Mouse (Mus musculus): ENCODE measurements at regions not wholly inside any gene's neighbourhood (a gene's known extent, or its start where the extent isn't known, plus 50 kb on each side); places are given as distances from the start of the nearest gene placed in this dataset.

- H3K79me2 ChIP-seq (replicated peaks; ENCODE audit: control insufficient read depth, extremely low read depth, insufficient read depth, poor library complexity, severe bottlenecking) = no peaks in the 10 kb centered on the region
- no peak overlapping the region for H3K4me2 ChIP-seq (ENCODE audit: insufficient read depth, low read depth, poor library complexity, severe bottlenecking)
- no peak overlapping the region for H3K9ac ChIP-seq (ENCODE audit: insufficient read depth, low read depth)
- no peak for DNase-seq (ENCODE audit: extremely low read depth)
- in situ Hi-C loops (cut with MboI; ENCODE audit: low pct_ligation_motif_present, low pct_unique_long_range_greater_than_20kb, low sequenced_read_pairs) = no loop called here
- H3K27me3 ChIP-seq (replicated peaks) = no peaks in the 10 kb centered on the region
- H3K4me1 ChIP-seq (ENCODE audit: control insufficient read depth in 1 of 2, insufficient read depth in 2 of 2) = peaks cover 0 to 4% of the 10 kb centered on the region in 2 experiments; a peak in 2 of 4 replicates
- no peak overlapping the region for H3K27ac ChIP-seq (ENCODE audit: insufficient read depth, low read depth)
- H3K9me3 ChIP-seq (replicated peaks; ENCODE audit: low read length) = no peaks in the 10 kb centered on the region
- TF ChIP-seq TBP (conservative IDR thresholded peaks at IDR 0.05; ENCODE audit: low read depth, low read length) (no peak), ZNF384 (IDR thresholded peaks at IDR 0.05; ENCODE audit: low read depth, low read length) (no peak), MAZ (IDR thresholded peaks at IDR 0.05; ENCODE audit: low read depth, low read length) (no peak), JUND (conservative IDR thresholded peaks at IDR 0.05; ENCODE audit: low read depth, low read length) (no peak), RCOR1 (conservative IDR thresholded peaks at IDR 0.05; ENCODE audit: low read depth, low read length) (no peak), IRF4 (IDR thresholded peaks at IDR 0.05; ENCODE audit: low read depth, low read length) (no peak), ZC3H11A (IDR thresholded peaks at IDR 0.05; ENCODE audit: low read depth, low read length) (no peak)
- H3K36me3 ChIP-seq (replicated peaks in 1 of 2; ENCODE audit: control insufficient read depth in 1 of 2, insufficient read depth in 1 of 2, low read length in 1 of 2) = no peaks in the 10 kb centered on the region
- H3K4me3 ChIP-seq (replicated peaks in 1 of 3; ENCODE audit: low read depth in 2 of 3, low read length in 2 of 3, poor library complexity in 1 of 3) = no peak overlapping the region
- dilution Hi-C loops (cut with MboI; ENCODE audit: extremely low pct_ligation_motif_present, extremely low pct_unique_long_range_greater_than_20kb, low sequenced_read_pairs) = no loop called here
Observed at GRCm38 (mm10) chr15:62740746-62741145, 1104.2 kb downstream of the Gsdmc2 start.

GRCm38 (mm10) chr15:62735334-62735733, 1109.6 kb downstream of the Gsdmc2 start:
- H3K4me1 ChIP-seq (ENCODE audit: control insufficient read depth in 1 of 2, insufficient read depth in 2 of 2) = peaks cover 9 to 30% of the 10 kb centered on the region in 2 experiments; a peak in 3 of 4 replicates
- peak overlapping the region; percentile 82 for H3K27ac ChIP-seq (ENCODE audit: insufficient read depth, low read depth)
- peak; percentile 47 for DNase-seq (ENCODE audit: extremely low read depth)
- no peaks in the 10 kb centered on the region for H3K79me2 ChIP-seq (replicated peaks; ENCODE audit: control insufficient read depth, extremely low read depth, insufficient read depth, poor library complexity, severe bottlenecking)
- TF ChIP-seq CHD2 (IDR thresholded peaks at IDR 0.05; ENCODE audit: low read length) (peak; percentile 77), UBTF (IDR thresholded peaks at IDR 0.05; ENCODE audit: low read depth, low read length) (no peak), ZC3H11A (IDR thresholded peaks at IDR 0.05; ENCODE audit: low read depth, low read length) (no peak), IRF4 (IDR thresholded peaks at IDR 0.05; ENCODE audit: low read depth, low read length) (no peak), GABPA (IDR thresholded peaks at IDR 0.05; ENCODE audit: insufficient replicate concordance, low read depth, low read length) (no peak), RCOR1 (conservative IDR thresholded peaks at IDR 0.05; ENCODE audit: low read depth, low read length) (no peak), SIN3A (IDR thresholded peaks at IDR 0.05; ENCODE audit: low read length) (0 out of 2 replicates have a peak, but pooled peaks have one; percentile 32), HCFC1 (IDR thresholded peaks at IDR 0.05; ENCODE audit: low read depth, low read length) (0 out of 2 replicates have a peak, but pooled peaks have one; percentile 5), KAT2A (IDR thresholded peaks at IDR 0.05; ENCODE audit: insufficient replicate concordance, low read length) (no peak), CHD1 (IDR thresholded peaks at IDR 0.05; ENCODE audit: low read depth, low read length) (peak; percentile 16; the same call in 1 of the 2 replicates), POLR2A (IDR thresholded peaks at IDR 0.05; ENCODE audit: low read depth, low read length) (peak; percentile 22; the same call in 1 of the 2 replicates)
- peak overlapping the region; percentile 78 for H3K4me2 ChIP-seq (ENCODE audit: insufficient read depth, low read depth, poor library complexity, severe bottlenecking)
- dilution Hi-C loops (cut with MboI; ENCODE audit: extremely low pct_ligation_motif_present, extremely low pct_unique_long_range_greater_than_20kb, low sequenced_read_pairs) = no loop called here
- no peaks in the 10 kb centered on the region for H3K27me3 ChIP-seq (replicated peaks)
- H3K36me3 ChIP-seq (replicated peaks in 1 of 2; ENCODE audit: control insufficient read depth in 1 of 2, insufficient read depth in 1 of 2, low read length in 1 of 2) = no peaks in the 10 kb centered on the region
- H3K9me3 ChIP-seq (replicated peaks; ENCODE audit: low read length) = no peaks in the 10 kb centered on the region
- peak overlapping the region in 1 of 3 experiments; percentile 12 for H3K4me3 ChIP-seq (replicated peaks in 1 of 3; ENCODE audit: low read depth in 2 of 3, low read length in 2 of 3, poor library complexity in 1 of 3)
- peak overlapping the region; percentile 53; the same call in 1 of the 2 replicates for H3K9ac ChIP-seq (ENCODE audit: insufficient read depth, low read depth)
- in situ Hi-C loops (cut with MboI; ENCODE audit: low pct_ligation_motif_present, low pct_unique_long_range_greater_than_20kb, low sequenced_read_pairs) = loop anchor here (10.0 kb wide), 1 partner anchor 59 kb away; no protein-coding TSS in a partner anchor
